Mouse (Mus musculus) c-Kit-positive CD71-negative TER-119-negative erythroid progenitor cells, embryonic 14.5 days (primary cell): Measurements from ENCODE around the gene Il27ra.

Experiments
- DNase-seq: peaks from one replicate; pipeline ENCODE4 v3.0.0-alpha.2; 2013; ENCODE audit warnings: low read depth

Il27ra gene

DNA sequence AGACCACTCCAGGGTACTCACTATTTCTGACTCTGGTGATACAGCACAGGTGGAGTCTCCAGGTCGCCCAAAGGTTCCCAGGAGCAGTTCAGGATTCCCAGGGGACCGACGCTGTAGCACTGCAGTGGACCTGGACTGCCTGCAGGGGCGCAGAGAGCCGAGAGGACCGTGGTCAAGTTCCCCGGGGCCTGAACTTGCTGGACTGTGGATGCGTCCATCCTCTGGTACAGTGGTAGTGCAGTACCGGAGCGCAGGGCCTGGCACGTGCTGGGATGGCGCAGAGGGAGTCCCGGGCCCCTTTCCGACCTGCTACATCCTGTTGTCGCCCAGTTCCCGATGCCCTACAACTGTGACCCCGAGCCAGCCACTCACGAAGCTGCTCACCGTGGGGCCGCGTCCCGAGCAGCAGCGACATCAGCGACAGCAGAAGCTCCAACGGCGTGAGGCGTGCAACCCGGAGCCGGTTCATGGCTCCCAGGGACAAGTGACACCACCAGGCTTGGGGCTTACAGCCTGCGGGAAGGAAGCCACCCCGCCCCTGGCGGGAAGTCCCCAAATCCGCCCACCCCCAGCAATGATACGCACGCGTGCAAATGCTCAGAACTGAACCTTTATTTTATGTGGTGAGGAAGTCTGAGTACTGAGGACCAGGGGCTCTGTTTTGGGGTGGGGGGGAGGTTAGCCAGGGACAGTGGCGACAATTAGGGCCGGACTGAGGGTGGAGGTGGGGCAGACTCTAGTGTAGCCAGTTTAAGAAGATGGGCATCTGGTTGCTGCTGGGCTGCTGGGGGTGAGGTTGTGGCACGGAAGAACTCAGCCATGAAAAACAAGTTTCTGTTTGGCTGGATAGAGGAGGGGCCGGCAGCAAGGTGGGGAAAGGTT, at the start of gene Il27ra:
Gene Il27ra, minus strand, starts transcription at position 524 of the 882 bp plus-strand sequence.
- DNase-seq, result no peak

DNA sequence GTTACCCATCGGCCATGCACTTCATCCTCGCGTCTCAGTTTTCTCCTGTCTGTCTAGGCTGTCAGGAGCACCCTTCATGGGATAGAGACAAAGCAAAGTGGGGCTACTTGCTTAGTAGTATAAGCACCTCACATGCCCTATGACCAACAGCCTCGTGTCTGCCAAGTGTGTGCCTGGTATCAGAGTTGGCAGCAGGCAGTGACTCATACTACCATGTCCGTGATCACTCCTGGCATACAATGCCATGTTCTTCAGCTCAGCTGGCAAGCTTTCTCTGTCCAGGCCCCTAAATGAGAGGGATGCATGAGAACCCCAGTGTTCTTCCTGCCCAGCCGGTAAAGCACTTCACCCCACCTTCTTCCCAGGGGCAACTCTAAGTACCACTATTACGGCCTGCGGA, 48.2 kb upstream of the Il27ra start:
- no peak for DNase-seq

DNA sequence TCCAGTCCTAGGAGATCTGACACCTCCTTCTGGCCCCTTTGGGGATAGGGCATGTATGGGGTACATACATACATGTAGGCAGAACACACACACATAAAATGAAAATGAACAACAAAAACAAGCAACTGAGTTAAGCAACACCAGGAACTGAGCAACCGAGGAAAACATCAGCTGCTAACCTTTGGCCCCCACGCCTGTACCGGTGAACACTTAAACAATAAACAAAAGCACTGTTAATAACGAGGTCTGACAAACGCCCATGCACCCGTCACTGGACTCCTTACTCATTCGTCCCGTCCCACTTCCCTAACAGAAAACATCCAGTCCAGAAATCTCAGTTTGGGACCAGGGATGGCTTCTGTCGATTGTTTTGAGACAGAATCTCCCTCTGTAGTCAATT, 46.9 kb upstream of the Il27ra start:
- no peak for DNase-seq

DNA sequence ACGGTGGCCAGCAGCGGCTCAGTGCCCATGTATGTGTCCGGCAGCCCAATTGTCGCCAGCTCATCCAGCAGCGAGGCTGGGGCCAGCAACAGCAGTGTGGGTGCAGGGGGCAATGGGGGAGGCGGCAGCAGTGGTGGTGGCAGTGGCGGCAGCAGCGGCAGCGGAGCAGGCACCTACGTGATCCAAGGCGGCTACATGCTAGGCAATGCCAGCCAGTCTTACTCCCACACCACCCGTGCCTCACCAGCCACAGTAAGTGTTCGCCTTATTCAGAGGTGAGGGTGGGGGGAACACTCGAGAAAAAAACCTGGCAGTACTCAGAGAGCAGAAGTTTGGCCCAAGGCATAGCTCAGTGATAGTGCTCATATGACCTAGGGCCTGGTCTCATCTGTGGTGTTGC, 45.4 kb upstream of the Il27ra start:
- DNase-seq, result no peak

DNA sequence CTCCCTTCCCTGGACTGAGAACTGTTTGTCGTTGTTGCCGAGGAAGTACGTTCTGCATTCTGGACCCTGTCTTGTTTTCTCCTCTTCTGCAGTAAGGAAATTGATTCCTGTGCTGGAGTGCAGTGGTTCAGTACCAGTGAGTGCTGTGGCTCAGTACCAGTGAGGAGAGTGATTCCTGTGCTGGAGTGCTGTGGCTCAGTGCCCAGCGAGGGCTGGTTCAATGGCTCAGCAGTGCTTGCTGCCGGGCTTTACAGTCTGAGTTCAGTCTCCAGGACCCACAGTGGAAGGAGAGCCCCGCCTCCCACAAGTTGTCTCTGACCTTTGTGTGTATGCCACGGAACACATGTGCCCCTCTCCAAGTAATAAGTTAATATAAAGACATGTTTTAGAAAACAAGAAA, 44.8 kb upstream of the Il27ra start:
- no peak for DNase-seq

DNA sequence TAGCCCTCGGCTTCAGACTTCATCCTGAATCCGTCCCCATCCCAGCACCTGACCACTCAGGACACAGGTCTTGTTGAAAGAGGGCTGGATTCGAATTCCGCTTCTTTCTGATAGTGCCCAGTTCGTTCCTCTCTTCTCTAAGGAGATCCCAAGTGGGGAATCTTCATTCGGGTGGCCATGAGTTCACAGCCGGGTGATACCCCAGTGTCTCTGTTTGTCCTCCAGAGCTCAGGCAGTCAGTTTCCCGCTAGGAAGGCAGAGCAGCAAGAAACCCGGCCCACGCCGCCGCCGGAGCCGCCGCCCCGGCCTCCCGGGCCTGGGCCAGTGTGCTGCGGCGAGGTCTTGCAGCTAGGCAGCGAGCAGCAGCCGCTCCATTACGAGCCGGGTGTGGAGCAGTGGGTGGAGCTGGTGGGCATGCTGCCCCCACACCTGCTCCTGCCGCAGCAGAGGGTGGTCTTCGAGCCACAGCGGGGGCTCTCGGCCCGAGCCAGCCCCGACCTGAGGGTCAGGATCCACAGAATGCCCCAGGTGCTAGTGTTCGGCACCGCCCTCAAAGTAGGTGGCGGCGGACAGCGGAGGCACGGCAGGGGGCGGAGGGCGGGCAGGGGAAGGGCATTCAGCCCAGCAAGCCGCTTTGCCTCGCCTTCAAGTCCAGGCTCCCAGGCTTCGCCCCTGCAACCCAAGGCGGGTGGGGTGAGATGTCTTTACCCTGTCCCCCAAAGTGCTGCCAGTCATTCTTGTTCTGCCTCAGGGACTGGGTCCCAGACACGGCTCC, 42.1 kb upstream of the Il27ra start:
- no peak for DNase-seq

DNA sequence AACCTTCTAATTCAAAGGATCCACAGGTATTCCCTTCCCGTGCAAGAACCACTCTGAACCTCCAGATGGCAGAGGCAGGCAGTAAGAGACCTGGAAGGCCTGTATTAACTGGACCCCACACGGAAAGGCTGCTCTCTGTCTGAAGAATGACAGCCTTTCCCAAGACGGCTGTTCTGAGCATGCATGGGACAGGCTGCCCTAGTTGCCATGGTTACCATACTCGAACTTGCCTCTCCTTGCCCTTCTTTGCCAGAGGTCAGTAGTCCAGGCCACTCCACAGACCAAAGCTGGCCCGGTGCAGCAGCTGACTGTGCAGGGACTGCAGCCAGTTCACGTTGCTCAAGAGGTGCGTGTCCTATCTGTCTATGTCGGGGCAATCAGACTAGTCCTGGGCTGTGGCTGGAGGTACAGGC, 41.4 kb upstream of the Il27ra start:
- DNase-seq, result no peak

DNA sequence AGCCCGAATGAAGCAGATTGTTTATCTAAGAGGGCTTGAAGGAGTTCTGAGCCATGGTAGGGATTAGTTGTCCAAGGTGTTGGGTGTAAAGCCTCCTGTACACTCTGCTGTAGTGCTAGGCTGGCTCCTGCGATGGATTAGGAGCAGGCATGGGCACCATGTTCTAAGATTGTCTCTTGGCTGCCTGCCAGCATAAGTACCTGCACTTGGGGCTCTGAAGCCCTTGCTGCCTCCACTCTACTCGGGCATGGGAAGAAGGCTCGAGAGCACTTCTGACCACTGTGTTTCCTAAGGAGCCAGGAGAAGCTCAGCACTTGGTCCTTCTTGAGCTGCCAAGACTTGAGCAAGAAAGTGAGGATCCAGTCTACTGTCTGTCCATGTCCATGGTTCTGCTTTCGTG, 36.8 kb upstream of the Il27ra start:
- DNase-seq, result no peak

DNA sequence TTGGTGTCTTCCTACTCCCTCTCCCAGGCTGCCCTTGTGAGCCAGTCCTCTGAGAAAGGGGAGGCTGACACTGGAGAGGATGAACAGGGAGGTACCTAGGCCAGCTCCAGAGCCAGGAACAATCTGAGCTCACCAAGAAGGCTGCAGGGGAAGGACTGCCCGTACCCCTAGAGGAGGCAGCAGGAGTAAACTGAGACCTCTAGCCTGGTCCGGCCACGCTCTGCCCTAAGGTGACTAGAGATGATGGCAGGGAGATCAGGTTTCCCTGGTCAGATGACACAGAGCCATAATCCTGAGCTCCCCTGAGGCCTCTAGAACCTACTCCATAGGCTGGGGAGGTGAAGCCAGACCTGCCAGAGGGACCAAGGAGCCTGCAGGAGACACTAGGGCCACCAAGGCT, 34.5 kb upstream of the Il27ra start:
- no peak for DNase-seq

DNA sequence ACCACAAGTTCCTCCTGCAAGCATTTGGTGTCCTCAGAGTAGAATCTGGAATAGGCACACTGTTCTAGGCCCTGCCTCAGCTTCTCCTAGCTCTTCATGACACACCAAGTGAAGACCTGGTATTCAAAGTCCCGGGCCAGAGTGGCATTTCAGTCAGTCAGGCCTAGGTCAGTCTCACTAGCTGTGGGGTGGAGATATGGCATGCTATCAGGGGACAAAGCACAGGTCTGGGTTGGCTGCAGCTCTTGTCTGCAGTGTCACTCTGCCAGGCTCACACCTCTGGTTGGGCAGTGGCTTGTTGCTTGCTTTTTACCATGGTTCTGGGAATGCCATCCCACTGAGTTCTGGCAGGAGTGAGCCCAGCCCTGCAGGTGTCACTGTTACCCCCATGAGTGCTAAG, 34.0 kb upstream of the Il27ra start:
- no peak for DNase-seq

DNA sequence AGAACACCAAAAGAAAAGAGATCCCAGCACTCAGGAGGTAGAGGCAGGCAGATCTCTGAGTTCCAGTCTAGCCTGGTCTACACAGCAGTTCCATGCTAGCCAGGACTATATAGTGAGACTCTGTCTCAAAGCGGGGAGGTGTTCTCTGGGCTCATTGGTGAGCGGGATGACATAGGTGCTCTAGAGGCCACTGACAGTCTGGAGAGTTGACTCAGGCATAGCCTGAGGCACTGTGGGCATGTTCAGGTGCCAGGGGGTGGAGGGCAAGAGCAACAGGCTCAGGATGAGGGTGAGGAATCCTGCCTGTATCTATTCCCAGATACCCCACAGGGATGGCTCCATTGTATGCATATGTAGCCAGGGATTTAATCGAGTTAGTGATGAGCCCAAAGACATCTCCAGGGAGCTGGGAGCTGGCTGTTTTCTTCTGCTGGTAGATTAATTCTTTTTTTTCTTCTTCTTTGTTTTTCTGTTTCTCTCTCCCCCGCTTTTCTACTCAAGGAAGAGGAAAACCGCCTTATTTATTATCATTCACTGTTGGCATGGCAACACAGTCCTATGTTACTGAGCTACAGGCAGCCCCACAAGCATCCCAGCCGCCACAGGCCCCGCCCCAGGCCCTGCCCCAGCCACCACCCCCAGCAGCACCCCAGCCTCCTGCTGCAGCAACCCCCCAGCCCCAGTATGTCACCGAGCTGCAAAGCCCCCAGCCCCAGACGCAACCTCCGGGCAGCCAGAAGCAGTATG, 31.0 kb upstream of the Il27ra start:
- no peak for DNase-seq

DNA sequence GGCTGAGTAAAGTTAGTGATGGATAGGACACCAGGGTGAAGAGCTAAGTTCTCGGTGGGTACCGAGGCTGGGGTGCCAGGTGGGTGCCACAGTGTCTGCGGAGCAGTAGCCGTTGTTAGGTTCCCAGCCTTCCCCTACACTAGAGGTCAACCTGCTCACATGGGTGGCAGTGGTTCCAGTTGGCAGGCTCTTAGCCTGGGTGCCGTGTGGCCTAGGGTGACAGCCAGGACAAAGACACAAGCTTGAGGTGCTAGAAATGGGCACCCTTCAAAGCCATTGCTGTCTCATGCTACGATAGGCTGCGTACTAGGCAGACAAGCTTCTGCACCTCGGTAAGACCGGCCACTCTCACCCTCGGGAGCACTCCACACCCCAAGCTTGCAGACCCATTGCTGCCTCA, 29.9 kb upstream of the Il27ra start:
- no peak for DNase-seq

DNA sequence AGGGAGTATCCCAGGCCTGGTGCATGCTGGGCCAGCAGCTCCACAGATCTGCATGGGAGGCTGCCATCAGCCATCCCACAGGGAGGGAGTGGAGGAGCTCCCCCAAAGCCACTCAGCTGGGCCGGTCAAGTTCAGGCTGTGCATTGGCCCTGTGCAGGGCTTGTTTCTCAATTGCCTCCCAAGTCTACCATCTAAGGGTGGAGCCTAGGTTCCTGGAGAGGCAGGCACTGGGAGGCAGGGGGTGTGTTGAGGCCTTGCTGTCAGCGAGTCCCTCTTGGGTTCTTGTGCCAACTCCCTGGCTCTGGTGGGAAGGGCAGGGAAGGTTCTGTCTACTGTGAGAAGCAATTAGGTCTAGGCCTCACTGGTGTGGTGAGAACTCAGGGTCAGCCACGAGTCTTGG, 29.5 kb upstream of the Il27ra start:
- no peak for DNase-seq

DNA sequence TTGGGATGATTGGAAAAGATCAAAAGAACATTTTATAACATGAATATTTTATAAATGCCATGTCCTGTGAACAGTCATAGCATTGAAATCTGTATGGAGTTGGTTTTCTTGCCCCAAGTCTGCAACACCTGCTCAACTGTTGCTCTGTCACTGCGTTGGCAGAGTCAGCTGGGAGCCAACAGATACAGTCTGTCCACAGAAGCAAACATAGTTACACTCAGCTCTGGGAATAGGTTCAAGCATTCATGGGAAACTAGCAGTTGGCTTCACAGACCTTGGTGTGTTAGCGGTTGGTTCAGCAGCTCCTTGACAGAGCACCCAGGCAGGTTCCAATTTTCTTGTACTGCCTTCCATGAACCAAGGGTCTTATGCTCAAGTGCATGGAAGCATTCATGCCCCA, 28.3 kb upstream of the Il27ra start:
- DNase-seq, result no peak

DNA sequence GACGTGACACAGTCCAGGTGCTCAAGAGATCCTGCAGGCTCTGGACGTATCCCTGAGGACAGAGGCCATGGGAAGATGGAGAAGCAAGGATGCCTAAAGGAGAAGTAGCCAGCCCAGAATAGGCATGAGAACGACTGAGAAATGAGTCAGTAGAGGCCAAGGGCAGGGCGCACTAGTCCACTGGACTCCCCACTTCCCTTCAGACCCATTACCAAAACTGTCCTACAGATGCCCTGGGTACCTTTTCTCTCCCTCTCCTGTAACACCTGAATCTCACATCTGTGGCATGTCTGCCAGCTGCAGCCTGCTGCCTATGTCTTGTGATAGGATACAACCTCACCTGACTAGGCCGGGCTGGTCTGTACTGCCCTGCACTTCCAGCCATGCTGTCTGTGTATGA, 27.9 kb upstream of the Il27ra start:
- no peak for DNase-seq

DNA sequence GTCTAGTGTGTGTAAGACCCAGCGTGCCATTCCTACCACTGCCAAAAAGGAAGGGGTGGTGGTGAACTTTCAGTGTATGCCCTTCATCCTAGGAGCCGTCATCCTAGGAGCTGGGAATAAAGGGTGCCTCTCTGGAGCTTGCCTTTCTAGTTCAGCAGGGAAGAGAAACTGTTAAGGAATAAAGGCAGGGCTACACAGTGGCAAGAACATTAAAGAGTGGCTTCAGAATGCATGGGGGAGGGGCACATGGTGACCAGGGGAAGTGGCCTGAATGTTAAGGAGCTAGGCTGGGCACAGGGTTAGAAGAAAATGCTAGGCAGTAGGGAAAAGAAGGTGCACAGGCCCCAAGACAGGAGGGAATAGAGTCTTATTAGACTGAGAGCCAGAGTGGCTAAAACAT, 27.4 kb upstream of the Il27ra start:
- no peak for DNase-seq

DNA sequence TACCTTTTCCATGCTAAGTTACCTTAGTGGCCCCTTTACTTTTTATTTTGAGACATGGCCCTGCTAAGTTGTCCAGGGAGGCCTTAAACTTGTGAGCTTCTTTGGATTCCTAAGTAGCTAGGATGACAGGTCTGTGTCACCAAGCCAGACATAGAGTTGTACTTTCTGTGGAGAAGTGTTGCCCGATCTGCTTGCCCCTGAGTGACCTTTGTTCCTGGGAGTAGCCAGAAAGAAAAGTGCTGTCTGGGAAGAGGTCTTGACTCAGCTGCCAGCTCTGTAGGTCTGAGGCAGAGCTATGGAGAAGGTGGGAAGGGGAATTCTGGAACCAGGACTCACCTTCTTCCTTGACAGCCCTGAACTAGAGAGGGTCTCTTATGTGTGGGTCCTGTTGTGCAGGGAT, 26.8 kb upstream of the Il27ra start:
- no peak for DNase-seq

DNA sequence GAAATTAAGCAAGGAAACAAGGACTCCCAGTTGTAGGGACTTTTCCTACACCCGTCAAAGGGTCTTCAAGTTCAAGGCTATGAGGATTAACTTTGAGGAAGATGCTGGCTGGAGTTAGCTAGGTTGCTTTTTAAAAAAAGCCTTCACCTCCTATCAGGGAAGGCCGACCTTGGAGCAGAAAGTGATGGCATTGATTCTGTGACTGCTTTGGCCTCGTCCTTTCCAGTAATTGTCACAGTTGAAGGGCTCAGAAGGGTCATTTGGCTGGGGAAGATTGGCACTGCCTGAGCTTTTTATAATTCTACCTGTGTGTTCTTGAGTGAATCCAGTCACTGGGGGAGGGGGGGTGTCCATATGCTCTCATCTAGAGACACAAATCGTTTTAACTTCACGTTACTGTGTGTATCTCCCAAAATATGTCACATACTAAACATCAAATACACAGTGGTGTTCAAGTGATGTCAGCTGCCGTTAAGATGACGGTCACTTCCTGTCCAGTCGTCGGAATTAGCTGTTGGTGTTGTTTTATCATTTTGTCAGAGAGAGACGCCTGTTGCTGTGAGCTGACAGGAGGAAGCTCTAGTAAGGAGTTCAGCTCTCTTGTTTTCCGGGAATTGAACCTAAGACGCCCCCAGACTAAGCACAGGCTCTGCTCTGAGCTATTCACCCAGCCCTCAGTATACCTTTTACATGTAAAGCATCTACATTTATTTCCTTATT, 26.1 kb upstream of the Il27ra start:
- no peak for DNase-seq

DNA sequence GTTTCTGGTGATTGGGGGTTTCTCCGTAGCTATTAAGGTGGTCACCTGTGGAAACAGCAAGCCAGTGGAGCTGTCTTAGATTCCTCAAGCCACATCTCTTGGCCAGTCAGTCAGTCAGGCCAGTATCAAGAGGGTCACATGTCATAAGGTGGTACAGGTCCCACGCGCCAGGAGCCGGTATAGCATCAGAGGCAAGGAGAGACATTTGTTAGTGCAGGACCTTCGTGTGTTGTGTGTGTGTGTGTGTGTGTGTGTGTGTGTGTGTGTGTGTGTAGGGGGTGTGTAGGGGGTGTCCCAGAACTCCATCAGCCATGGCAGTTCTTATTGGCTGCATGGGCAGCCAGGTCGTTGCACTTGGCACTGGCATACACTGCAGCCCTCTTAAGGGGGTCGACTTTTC, 25.5 kb upstream of the Il27ra start:
- DNase-seq, result no peak

DNA sequence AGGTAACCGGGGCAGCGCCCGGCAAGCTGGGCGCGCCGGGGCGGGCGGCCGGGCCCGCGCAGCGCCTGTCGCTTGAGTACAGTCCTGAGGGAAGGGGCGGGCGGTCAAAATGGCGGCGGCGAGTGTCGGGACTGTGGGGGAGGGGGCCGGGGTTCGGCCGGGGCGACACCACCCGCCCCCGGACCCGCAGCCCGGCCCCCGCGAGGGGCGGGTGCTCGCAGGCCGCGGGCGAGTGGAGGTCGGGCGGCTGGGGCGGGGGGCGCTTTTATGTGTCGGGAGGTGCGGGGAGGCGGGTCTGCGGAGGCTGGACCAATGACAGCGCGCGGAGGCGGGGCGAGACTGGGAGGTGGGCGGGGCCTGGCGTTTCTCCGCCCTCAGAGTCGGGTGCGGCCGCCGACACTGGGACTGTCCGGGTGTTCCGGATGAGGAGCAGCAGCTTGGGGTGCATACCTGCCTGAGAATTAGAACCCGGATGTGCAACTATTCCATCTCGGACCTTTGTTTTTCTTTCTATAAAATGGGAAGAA, 24.7 kb upstream of the Il27ra start:
- DNase-seq, result peak; percentile 82

DNA sequence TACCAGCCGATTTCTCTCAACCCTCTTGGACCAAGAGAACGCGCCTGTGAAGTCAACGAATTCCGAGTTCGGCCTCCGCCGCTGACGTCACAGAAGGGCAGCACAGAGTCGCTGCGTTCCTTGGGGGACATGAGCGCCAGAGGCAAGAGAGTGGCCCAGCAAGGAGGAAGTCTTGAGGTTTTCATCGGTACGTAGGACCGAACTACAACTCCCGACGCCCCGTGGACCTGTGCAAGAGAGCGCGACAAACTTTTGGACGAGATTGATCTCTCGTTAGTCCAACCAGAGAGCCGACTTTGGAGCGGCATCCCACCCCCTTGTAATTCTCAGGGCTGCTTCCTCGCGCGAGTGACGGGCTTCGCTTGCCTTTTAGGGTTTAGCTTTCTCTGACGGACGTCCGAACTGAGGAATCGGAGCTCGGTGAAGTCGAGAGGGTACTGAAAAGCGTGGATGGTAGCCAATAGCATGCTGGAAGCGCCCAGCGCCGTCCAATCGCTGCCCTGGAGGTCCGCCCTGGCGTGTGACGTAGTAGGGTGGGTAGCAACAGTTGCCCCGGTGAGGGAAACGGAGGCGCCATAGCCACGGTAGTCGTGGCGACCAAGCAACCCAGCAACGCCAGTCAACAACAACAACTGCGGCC, 24.0 kb upstream of the Il27ra start, which contains the start of gene Rfx1:
Gene Rfx1, plus strand, starts transcription at position 544 of the 640 bp plus-strand sequence.
- peak; percentile 98 for DNase-seq
